Mouse (Mus musculus) gastrocnemius, postnatal 25 days (tissue): Measurements from ENCODE around the gene Mical2. TPM values are rescaled to one million over a fixed set of nuclear protein-coding genes. Genes with fewer than 3 reads are reported as not detected.
A peak's percentile ranks its signal among the peaks of the same experiment; 100 is the strongest.

Source experiments
- DNase-seq: peaks from one replicate; pipeline ENCODE4 v3.0.0; 2022
- total RNA-seq, 2 experiments: library from RNA; stranded (reverse); gene quantifications; 1 replicate in 1 of 2; 2 replicates in 1 of 2; pipeline ENCODE4 v1.2.3; 2021

Gene Mical2
- total RNA-seq, 2 experiments from 2014 or later = 36.1 to 131 TPM

- DNase-seq = peak; percentile 53
Measured at GRCm38 (mm10) chr7:112400175-112400574, 174.5 kb downstream of the Mical2 start.

- DNase-seq = no peak
Measured at GRCm38 (mm10) chr7:112405061-112405460, 179.4 kb downstream of the Mical2 start.

DNA sequence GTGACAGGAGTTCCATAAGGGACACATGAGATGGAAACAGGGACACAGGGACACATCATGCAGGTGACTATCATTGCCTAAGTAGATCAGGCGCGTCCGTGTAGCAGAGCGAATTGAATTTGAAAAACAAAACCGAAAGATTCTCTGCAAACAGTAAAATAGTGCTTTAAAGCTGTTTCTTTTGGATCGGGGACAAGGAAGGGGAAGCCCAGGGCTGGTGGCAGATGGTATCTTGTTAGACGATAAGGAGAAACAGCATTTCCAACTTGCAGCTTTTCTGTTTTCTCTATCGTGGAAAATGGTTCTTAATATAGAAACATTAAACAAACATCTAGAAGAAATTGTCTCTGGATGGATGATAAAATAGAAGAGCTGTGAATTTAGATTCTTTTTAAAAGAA lies 179.9 kb downstream of the Mical2 start:
- DNase-seq = no peak

DNA sequence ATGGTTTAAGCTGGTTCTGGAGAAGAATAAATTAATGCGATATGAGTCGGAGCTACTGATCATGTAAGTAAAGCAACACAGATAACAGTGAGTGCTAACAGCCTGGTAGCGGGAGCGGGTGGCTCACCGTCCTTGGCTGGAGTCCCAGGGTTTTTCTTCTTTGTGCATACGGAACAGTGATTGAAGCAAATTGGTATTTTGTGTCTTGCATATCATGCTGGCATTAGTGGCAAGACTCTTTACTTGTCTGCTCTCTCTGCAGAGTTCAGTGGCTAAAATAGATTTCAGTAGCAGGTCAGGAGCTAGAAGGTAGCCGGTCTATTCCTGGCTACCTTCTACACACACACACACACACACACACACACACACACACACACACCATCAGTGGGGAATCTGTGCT lies 181.9 kb downstream of the Mical2 start:
- no peak for DNase-seq

- DNase-seq = no peak
Measured at GRCm38 (mm10) chr7:112409991-112410390, 184.3 kb downstream of the Mical2 start.

DNA sequence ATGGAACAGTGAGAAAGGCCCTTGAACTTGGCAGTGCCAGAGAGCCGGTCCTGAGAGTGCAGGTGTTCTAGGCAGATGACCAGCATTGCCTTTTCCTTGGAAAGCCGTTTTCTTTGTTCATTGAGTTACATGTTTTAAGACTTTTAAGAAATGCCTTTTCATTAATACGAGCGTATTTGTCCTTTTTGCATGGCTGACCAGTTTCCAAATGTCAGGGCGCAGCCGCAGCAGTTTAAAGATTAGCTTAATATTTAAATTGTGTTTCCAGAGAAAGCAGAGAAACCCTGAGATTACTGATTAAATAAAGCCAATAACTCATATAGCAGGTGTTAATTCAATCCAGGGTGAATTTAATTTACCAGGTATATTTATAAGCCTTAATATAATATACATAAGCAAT lies 187.6 kb downstream of the Mical2 start:
- no peak for DNase-seq

- no peak for DNase-seq
Measured at GRCm38 (mm10) chr7:112416058-112416526, 190.4 kb downstream of the Mical2 start.

GRCm38 (mm10) chr7:112416730-112417513 lies 191.3 kb downstream of the Mical2 start:
- DNase-seq = no peak

- DNase-seq = no peak
Measured at GRCm38 (mm10) chr7:112417598-112417997, 191.9 kb downstream of the Mical2 start.

DNA sequence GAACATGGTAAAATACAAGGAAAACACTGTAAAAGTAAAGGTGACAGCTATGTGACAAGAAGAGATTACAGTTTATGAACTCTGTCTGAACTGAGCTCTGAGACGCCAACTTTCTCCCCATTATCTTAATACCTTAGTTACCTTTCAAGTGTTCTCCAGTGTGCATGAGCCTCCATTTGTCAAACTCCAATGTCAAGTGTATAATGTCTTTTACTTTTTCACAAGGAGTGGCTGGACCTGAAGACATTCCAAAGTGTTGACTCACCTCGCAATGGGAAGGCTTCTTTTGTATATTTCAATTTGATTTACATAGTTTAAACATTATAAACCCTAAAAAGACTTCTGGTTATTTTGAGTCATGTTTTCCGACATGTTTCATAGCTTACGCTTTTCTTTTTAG lies 197.8 kb downstream of the Mical2 start:
- no peak for DNase-seq

- no peak for DNase-seq
Measured at GRCm38 (mm10) chr7:112426811-112427210, 201.2 kb downstream of the Mical2 start.

DNA sequence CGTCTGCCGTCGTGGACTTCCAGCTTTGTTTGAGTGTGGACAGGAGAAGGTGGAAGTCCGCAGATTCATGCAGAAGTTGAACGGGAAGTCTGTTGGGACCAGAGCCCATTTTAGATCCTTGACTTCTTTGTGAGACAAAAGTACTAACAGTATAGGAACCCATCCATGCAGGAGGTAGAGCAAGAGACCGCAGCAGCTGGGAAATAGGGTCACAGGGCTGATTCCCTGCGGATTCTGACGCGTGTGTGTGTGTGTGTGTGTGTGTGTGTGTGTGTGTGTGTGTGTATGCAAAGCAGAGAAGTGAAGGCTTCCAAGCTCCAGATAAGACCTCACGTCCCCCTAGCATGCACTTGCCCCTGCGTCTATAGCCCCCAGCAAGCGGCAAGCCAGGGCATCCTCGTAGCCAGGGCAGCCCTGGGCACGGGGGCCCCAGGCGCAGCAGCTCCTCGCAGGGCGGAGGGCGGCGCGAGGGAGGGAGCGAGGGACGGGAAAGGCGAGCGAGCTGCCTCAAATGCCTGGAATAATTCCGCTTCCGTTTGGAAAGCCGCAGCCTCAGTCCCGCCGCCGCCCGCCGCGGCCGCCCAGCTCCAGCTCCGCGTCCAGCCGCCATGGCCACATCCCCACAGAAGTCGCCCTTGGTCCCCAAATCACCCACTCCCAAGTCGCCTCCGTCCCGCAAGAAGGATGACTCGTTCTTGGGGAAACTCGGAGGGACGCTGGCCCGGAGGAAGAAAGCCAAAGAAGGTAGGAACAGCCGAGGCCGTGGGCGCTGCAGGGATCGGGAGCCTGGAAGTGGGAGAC lies 201.9 kb downstream of the Mical2 start, which contains the start of gene Parva:
Parva (plus strand) TSS at position 149 of the 801 bp plus-strand sequence.
- peak; percentile 76 for DNase-seq

- peak; percentile 90 for DNase-seq
Measured at GRCm38 (mm10) chr7:112428158-112428535, 202.5 kb downstream of the Mical2 start.

DNA sequence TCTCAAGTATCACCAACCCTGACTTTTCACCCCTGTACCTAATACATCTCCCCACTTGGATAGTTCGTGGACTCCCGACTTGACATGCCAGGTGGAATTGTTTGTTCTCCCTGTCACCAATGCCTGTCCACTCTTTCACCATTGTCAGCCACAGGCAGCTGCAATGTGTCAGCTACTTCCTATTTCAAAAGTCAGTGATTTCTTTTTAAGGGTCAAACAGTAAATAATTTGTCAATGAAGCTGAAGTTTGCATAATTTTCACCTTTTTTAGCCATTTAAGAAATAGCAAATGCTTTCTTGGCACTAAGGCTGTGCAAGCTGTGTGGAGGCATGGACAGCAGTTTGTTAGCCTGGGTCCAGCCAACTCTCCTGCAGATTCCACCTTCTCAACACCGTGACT lies 214.2 kb downstream of the Mical2 start:
- DNase-seq = no peak

DNA sequence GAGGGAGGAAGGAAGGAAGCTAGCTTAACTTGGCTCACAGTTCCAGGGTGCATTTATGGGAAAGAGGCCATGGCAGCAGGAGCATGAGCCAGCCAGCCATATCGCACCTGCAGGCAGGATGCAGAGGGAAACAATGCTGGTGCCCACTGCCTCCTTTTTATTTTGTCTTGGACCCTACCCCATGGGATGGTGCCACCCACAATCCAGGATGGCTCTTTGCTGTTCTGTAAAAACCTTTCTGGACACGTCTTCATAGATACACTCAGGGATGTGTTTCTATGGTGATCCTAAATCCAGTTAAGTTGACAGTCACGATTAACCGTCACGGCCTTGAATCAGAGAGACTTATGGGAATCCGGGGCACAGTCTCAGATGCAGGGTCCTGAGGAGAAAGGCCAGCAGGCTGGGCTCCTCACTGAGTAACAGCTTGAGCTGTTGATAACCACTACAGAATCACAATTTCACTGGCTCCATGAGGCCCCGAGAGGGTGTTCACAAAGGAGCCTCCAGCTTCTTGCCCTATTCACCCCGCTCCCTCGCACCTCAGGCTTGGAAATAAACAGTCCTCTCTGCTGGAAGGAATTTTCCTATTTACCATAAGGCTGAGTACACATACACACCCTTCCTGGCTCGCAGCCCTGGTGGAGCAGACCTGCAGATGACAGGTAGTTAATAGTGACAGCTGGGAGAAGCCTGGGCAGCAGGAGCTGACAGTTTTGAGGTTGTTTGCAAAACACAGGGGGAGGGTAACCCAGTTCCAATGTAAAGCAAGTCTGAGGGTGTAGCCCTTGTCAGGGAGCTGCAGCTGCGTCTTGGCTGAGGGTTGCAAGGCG lies 218.7 kb downstream of the Mical2 start:
- DNase-seq = no peak

- no peak for DNase-seq
Measured at GRCm38 (mm10) chr7:112444985-112445367, 219.3 kb downstream of the Mical2 start.

DNA sequence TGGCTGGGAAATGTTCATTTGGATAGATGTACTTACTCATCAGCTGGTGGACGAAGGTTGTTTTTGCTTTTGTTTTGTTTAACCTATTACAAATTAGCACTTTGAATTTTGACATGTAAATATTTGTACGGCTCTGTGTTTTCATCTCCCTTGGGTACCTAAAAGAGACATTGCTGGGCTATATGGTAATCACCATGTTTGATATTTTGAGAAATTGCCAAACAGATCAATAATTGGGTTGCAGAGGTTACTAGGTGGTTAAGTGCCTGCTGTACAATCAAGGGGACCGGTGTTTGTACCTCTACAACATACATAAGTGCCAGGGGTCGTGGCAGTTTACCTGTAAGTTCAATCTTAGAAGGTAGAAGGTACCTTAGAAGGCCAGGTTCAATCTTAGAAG lies 220.8 kb downstream of the Mical2 start:
- no peak for DNase-seq

- no peak for DNase-seq
Measured at GRCm38 (mm10) chr7:112449954-112450700, 224.5 kb downstream of the Mical2 start.

DNA sequence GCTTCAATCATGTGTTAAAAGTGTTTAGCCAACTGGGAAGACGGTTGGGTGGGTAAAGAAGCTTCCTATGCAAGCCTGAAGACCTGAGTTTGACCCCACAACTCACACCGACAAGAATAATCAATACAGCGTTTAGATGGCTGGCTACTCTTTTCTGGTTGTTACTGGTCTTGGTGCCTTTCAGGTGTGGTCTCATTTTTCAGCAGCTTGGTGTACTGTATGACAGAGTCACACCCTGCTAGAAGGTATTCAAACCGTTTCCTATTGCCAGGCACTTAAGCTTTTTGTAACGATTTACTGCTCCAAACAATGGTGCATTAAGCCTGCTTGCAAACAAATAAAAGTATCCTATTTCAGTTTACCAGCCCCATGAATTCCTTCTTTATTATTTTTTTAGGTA lies 226.8 kb downstream of the Mical2 start:
- DNase-seq = no peak

- DNase-seq = no peak
Measured at GRCm38 (mm10) chr7:112453805-112454214, 228.2 kb downstream of the Mical2 start.

DNA sequence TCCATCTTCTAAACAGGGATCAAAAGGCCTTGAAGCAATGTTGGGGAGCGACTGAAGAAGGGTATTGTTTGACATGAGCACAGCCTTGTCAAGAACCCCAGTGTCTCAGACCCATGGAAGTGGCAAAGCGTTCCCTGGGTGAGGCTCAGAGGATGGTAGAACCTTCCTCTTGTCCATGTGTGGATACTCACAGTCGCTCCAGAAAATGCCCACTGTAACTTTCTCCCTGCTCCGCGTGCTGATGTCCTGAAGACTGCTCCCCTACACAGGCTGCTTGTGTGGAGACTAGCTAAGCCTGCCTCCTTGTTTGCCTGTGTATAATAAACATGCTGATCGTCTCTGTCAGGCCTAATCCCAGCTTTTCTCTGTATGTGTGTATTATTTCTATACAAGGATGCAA lies 228.7 kb downstream of the Mical2 start:
- DNase-seq = no peak

DNA sequence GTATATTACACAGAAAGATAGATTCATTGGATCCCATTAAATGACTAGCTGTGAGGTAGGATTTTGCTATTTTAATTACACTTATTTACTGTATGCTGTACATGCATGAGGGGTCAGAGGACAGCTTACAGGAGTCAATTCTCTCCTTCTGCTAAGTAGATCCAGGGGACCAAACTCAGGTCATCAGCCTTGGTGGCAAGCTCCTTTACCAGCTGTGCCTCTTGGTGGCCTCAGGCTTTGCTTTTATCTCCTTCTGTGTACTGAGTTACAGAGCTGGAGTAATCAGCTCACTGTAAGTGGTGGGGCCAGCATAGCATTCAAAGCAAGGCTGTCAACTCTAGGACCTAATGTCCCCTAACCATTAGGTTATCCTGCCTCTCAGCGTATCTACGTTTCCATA lies 229.3 kb downstream of the Mical2 start:
- no peak for DNase-seq
